Mouse (Mus musculus): ENCODE measurements around the gene Capn15.
A peak's percentile ranks its signal among the peaks of the same experiment; 100 is the strongest.

The Capn15 gene

DNA sequence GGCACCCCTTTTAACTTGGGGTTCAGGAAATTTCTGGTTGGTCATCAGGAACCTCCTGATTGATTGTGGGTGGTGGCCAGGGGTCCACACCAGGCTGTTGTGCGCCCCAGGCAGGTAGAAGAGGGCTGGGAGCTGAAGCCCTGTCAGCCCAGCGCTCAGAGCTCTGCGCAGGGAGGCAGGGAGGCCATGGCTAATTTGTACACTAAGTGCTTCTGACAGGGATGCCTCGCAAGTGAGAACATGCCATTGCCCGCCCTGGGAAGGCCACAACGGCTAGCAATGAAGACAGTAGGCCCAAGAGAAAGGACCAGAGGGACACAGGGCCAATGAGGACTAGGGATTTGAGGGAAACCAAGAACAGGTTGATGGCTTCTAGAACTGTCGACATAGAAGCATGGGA, 29.0 kb downstream of the Capn15 start:
- peaks cover 24% of the 10 kb centered on the region for H3K36me3 ChIP-seq (ENCODE audit: insufficient read depth, low read length)
- no peaks in the 10 kb centered on the region for H3K9me3 ChIP-seq (ENCODE audit: low read length)
- TF ChIP-seq CTCF (conservative IDR thresholded peaks at IDR 0.05; ENCODE audit: low read length) (no peak), NANOG (IDR thresholded peaks at IDR 0.05; ENCODE audit: borderline replicate concordance, low read length) (no peak), POU5F1 (IDR thresholded peaks at IDR 0.05; ENCODE audit: borderline replicate concordance, low read length) (no peak)
- H3K27me3 ChIP-seq (ENCODE audit: insufficient read depth, low read length) = peaks cover 25% of the 10 kb centered on the region
- H3K4me3 ChIP-seq (replicated peaks; ENCODE audit: low read length) = no peak overlapping the region
- peaks cover 17% of the 10 kb centered on the region for H3K4me1 ChIP-seq (replicated peaks; ENCODE audit: low read depth, low read length)

DNA sequence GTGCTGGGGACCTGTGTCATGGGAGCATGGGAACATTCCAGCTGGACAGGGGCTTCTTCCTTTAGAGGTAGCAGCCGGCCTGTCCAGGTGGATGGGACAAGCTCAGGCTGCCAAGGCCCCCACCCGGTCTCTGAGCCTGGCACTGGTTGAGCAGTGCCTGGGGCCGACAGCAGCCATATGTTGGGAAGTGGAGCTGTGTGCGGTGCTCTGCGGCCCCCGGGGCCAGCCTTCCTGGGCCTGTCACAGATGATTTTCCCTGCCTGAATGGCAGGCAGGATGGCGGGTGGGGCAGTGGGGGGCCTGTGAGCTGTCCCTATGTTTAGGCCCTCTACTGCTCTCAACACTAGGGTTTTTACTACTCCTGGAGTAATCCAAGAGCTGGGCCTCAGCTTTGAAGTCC, 29.4 kb downstream of the Capn15 start:
- Histone ChIP-seq H3K4me1 (replicated peaks; ENCODE audit: low read depth, low read length) (peaks cover 18% of the 10 kb centered on the region), H3K4me3 (replicated peaks; ENCODE audit: low read length) (no peak overlapping the region), H3K9me3 (ENCODE audit: low read length) (no peaks in the 10 kb centered on the region), H3K36me3 (ENCODE audit: insufficient read depth, low read length) (peaks cover 24% of the 10 kb centered on the region), H3K27me3 (ENCODE audit: insufficient read depth, low read length) (peaks cover 29% of the 10 kb centered on the region)
- TF ChIP-seq POU5F1 (IDR thresholded peaks at IDR 0.05; ENCODE audit: borderline replicate concordance, low read length) (no peak), CTCF (conservative IDR thresholded peaks at IDR 0.05; ENCODE audit: low read length) (no peak), NANOG (IDR thresholded peaks at IDR 0.05; ENCODE audit: borderline replicate concordance, low read length) (no peak)

DNA sequence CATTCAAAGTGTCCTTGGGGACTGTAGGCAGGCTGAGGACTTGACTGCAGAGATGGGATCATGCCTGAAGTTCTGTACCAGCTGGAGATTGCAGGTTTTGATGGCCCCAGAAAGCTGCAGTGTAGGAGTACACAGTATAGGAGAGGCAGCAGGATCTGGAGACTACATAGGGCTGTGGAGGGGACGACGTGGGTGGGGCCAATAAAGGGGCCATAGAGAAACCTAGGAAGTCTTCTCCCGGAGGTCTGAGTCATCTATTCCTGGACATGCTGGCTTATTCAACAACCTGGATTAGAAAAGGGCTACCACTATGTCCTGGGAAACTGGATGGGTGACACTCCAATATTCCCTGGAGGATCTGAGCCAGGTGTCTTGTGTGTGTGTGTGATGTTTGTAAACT, 29.9 kb downstream of the Capn15 start:
- peaks cover 33% of the 10 kb centered on the region for H3K27me3 ChIP-seq (ENCODE audit: insufficient read depth, low read length)
- H3K4me1 ChIP-seq (replicated peaks; ENCODE audit: low read depth, low read length) = peaks cover 20% of the 10 kb centered on the region
- no peak overlapping the region for H3K4me3 ChIP-seq (replicated peaks; ENCODE audit: low read length)
- H3K36me3 ChIP-seq (ENCODE audit: insufficient read depth, low read length) = peaks cover 22% of the 10 kb centered on the region
- no peaks in the 10 kb centered on the region for H3K9me3 ChIP-seq (ENCODE audit: low read length)
- TF ChIP-seq POU5F1 (IDR thresholded peaks at IDR 0.05; ENCODE audit: borderline replicate concordance, low read length) (no peak), CTCF (conservative IDR thresholded peaks at IDR 0.05; ENCODE audit: low read length) (no peak), NANOG (IDR thresholded peaks at IDR 0.05; ENCODE audit: borderline replicate concordance, low read length) (no peak)

DNA sequence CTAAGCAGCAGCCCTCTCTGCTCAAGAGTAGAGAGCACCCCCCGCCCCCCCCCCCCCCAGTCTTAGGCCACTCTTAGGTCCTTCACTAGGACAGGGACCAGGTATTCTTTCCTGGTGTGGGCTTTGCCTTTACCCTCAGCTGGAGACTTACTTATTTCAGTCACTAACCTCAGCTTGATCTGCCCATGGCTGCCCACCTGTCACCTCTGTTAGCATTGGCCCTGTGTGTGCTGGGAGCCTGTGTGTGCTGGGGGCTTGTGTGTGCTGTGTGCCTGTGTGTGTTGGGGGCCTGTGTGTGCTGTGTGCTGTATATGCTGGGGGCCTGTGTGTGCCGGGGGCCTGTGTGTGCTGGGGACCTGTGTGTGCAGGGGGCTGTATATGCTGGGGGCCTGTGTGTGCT, 30.9 kb downstream of the Capn15 start:
- Histone ChIP-seq H3K4me1 (replicated peaks; ENCODE audit: low read depth, low read length) (peaks cover 14% of the 10 kb centered on the region), H3K9me3 (ENCODE audit: low read length) (no peaks in the 10 kb centered on the region), H3K4me3 (replicated peaks; ENCODE audit: low read length) (no peak overlapping the region), H3K27me3 (ENCODE audit: insufficient read depth, low read length) (peaks cover 44% of the 10 kb centered on the region), H3K36me3 (ENCODE audit: insufficient read depth, low read length) (peaks cover 12% of the 10 kb centered on the region)
- TF ChIP-seq POU5F1 (IDR thresholded peaks at IDR 0.05; ENCODE audit: borderline replicate concordance, low read length) = no peak
- no peak for TF ChIP-seq CTCF (conservative IDR thresholded peaks at IDR 0.05; ENCODE audit: low read length)
- no peak for TF ChIP-seq NANOG (IDR thresholded peaks at IDR 0.05; ENCODE audit: borderline replicate concordance, low read length)

DNA sequence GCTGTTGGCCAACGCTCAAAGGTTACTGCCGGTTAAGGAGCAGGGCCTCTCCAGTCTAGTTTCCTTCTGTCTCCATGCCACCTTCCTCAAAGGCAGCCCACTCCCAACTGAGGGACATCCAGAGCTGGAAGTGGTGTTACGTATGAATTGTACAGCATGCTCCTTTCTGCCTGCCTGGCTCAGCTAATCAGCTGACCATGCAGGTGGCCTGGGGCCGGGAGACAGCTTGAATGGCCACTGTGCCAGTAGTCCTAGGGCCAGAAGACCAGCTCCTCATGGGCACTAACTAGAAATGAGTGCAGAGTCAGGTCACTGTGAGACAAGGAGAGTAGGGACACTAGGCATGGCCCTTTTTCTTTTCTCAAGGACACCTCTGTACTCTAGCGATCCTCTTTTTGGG, 32.4 kb downstream of the Capn15 start:
- H3K36me3 ChIP-seq (ENCODE audit: insufficient read depth, low read length) = no peaks in the 10 kb centered on the region
- H3K27me3 ChIP-seq (ENCODE audit: insufficient read depth, low read length) = peaks cover 49% of the 10 kb centered on the region
- no peak overlapping the region for H3K4me3 ChIP-seq (replicated peaks; ENCODE audit: low read length)
- no peaks in the 10 kb centered on the region for H3K9me3 ChIP-seq (ENCODE audit: low read length)
- H3K4me1 ChIP-seq (replicated peaks; ENCODE audit: low read depth, low read length) = peaks cover 13% of the 10 kb centered on the region
- TF ChIP-seq NANOG (IDR thresholded peaks at IDR 0.05; ENCODE audit: borderline replicate concordance, low read length) = no peak
- TF ChIP-seq CTCF (conservative IDR thresholded peaks at IDR 0.05; ENCODE audit: low read length) = no peak
- no peak for TF ChIP-seq POU5F1 (IDR thresholded peaks at IDR 0.05; ENCODE audit: borderline replicate concordance, low read length)

DNA sequence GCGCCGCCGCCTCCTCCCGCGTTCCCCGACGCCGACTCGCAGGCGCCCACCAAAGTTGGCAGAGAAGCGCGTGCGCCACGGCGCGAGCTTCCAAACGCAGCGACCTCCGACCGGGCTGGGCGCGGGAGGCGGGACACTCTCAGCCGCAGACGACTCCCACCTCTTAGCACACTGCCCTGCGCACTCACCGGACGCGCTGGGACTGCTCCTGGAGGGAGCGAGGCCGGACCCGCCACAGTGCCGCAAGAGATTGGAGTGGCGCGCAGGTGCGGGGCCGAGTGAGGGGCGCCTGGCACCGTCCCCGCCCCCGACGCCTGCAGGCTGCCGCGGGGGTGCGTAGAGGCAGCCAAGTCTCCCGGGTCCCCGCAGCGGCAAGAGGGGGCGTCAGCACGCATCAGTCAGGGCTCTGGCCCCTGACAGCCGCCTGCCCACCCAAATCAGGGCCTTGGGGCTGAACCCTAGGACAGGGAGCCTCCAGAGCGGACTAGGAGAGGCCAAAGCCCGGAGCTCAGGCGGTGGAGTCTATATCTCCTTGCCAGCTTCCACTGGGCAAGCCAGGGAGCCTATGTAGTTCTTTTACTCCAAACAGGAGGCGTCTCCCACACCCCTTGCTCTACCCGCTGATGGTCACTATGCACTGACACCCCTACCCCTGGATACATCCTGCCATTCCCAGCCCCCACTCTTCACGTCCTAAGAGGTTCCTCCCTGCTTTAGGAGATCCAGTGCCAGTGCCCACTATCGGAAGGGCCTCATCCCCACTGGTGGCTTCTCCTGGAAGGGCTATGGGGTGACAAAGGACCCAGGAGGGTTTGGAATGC, 33.6 kb downstream of the Capn15 start, which contains the start of gene A930017K11Rik:
A930017K11Rik (minus strand) TSS at position 763 of the 821 bp plus-strand sequence.
- peaks cover 13% of the 10 kb centered on the region for H3K4me1 ChIP-seq (replicated peaks; ENCODE audit: low read depth, low read length)
- no peaks in the 10 kb centered on the region for H3K9me3 ChIP-seq (ENCODE audit: low read length)
- peak within 1 kb of the TSS; percentile 84 for H3K4me3 ChIP-seq (replicated peaks; ENCODE audit: low read length)
- H3K36me3 ChIP-seq (ENCODE audit: insufficient read depth, low read length) = no peaks in the 10 kb centered on the region
- H3K27me3 ChIP-seq (ENCODE audit: insufficient read depth, low read length) = peaks cover 52% of the 10 kb centered on the region
- TF ChIP-seq CTCF (conservative IDR thresholded peaks at IDR 0.05; ENCODE audit: low read length) = no peak
- TF ChIP-seq NANOG (IDR thresholded peaks at IDR 0.05; ENCODE audit: borderline replicate concordance, low read length) = no peak
- TF ChIP-seq POU5F1 (IDR thresholded peaks at IDR 0.05; ENCODE audit: borderline replicate concordance, low read length) = no peak

DNA sequence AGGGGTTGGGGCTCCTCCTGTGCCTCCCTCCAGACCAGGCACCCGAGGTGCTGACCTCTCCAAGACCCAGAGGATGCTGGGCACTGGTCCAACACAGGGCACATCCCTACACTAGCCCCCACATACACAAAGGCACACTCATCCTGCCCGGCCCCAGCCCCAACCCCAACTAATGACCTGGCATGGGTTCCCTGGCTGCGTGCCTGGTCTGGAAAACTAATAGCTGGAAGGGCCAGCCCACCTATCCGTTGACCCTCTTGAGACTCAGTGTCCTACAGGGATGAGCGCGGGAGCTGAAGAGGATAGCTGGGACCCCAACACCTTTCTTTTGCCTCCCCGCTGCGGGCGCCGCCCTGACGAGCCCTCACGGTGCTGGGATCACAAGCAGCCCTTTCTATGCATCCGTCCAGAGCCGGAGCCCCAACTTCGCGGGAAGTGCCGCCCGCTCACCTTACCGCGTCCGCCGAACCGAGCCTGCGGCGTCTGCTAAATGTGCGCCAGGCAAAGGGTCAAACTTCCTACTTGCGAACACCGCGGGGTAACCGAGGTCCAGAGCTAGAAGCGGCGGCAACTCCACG, 34.3 kb downstream of the Capn15 start:
- peaks cover 52% of the 10 kb centered on the region for H3K27me3 ChIP-seq (ENCODE audit: insufficient read depth, low read length)
- no peaks in the 10 kb centered on the region for H3K9me3 ChIP-seq (ENCODE audit: low read length)
- H3K4me3 ChIP-seq (replicated peaks; ENCODE audit: low read length) = peak overlapping the region; percentile 84
- H3K4me1 ChIP-seq (replicated peaks; ENCODE audit: low read depth, low read length) = peaks cover 14% of the 10 kb centered on the region
- no peak for TF ChIP-seq NANOG (IDR thresholded peaks at IDR 0.05; ENCODE audit: borderline replicate concordance, low read length)
- no peak for TF ChIP-seq POU5F1 (IDR thresholded peaks at IDR 0.05; ENCODE audit: borderline replicate concordance, low read length)
- TF ChIP-seq CTCF (conservative IDR thresholded peaks at IDR 0.05; ENCODE audit: low read length) = no peak
- H3K36me3 ChIP-seq (ENCODE audit: insufficient read depth, low read length) = no peaks in the 10 kb centered on the region

DNA sequence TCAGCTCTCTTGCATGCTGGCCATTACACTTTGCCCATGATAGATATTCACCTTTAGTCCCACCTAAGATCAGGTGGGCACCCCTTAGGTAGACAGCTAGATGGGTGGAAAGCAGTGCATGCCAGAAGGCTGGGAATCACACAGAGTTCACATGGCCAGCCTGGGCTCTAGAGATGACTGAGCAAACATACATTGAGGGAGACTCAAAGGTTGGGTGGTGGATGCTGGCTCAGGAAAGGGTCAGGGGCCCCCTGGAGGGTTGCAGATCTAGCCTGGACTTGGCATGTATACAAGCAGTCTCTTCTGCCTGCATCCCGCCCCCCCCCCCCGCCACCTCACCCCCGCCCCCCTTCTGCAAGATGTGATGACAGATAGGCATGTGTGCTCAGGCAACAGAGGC, 34.9 kb downstream of the Capn15 start:
- TF ChIP-seq CTCF (conservative IDR thresholded peaks at IDR 0.05; ENCODE audit: low read length) (no peak), POU5F1 (IDR thresholded peaks at IDR 0.05; ENCODE audit: borderline replicate concordance, low read length) (no peak), NANOG (IDR thresholded peaks at IDR 0.05; ENCODE audit: borderline replicate concordance, low read length) (no peak)
- no peaks in the 10 kb centered on the region for H3K36me3 ChIP-seq (ENCODE audit: insufficient read depth, low read length)
- peaks cover 20% of the 10 kb centered on the region for H3K4me1 ChIP-seq (replicated peaks; ENCODE audit: low read depth, low read length)
- peaks cover 52% of the 10 kb centered on the region for H3K27me3 ChIP-seq (ENCODE audit: insufficient read depth, low read length)
- H3K9me3 ChIP-seq (ENCODE audit: low read length) = no peaks in the 10 kb centered on the region
- peak overlapping the region; percentile 84 for H3K4me3 ChIP-seq (replicated peaks; ENCODE audit: low read length)

Data from E14TG2a.4 (cell line).